Mouse (Mus musculus): Measurements from ENCODE around the gene Evi5.

DNA sequence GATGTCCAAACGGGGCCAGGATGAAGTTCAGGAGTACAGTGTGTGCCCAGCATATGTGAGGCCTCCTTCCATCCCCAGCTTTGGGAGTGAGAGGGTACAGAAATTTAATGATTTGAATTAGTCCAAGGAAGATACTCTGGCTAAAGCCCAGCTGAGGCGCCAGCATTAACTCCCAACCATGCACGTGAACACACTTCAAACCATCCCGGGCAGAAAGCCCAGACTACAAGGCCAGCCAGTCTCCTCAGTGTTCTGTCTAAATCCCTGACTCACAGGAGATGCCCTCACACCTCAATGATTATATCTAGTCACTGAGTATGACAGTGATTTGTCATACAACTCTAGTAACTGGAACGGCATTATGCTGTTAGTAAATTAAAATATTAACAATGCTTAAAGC, 27.6 kb downstream of the Evi5 start:
- TF ChIP-seq CTCF (IDR thresholded peaks at IDR 0.05; ENCODE audit: control insufficient read depth, insufficient read depth, insufficient read length) = no peak
- no peak for TF ChIP-seq CEBPB (IDR thresholded peaks at IDR 0.05; ENCODE audit: low read depth)
- no peak for TF ChIP-seq FOSL1 (IDR thresholded peaks at IDR 0.05; ENCODE audit: insufficient read depth, low read length, poor library complexity, severe bottlenecking)
